Mouse (Mus musculus) stomach, postnatal 0 days (tissue): Measurements from ENCODE around the gene Cldn17.

Source experiments
- CTCF ChIP-seq: IDR thresholded peaks from 2 replicates; pipeline ENCODE4 v1.5.1; 2016; ENCODE audit warnings: antibody characterized with exemption, low read depth, mild to moderate bottlenecking, moderate library complexity
- EP300 ChIP-seq: optimal IDR thresholded peaks from 2 replicates; pipeline ENCODE3; 2016; ENCODE audit warnings: antibody characterized with exemption

DNA sequence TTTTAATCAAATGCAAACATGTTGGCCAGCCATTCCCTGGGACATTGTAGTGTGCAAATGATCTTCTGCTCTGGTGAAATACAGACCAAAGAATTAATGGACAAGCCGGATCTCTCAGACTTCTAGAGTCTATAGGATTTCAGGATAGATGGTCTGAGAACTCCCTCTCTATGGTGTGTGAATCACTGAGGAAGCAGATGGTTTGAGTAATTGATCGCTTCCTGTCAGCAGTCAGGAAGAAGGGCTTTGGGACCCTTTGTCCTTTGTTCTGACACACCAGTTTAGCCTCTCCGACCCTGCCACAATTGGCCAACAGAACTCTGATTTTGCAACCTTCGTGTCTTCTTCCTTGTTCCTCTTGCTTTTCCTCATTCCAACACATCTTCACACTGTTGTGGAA, 1.4 kb upstream of the Cldn17 start:
- TF ChIP-seq CTCF (no peak), EP300 (no peak)
